Mouse (Mus musculus): ENCODE measurements at regions not wholly inside any gene's neighbourhood (a gene's known extent, or its start where the extent isn't known, plus 50 kb on each side); places are given as distances from the start of the nearest gene placed in this dataset.

DNA sequence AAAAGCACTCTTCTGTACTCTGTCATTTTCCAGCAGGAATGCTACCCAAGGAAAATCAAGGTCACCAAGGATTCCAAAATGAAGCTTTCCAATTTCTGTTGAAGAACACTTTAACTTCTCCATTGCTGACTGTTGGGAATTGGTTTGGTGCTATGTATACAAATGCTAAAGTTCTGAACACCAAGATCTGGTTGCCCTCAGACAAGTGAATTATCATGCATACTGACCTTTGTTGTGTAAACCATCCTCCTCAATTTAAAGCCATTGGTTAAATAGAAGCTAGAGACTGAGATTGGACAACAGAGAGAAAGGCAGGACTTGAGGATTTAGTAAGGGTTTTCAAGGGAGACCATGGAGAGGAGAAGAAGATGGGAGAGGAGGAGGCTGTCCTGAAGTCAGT lies 351.4 kb upstream of the Tmem229a start:
- TF ChIP-seq CTCF (IDR thresholded peaks at IDR 0.05; ENCODE audit: low read depth) (no peak), EP300 (optimal IDR thresholded peaks at IDR 0.05) (no peak)
